Mouse (Mus musculus) neural tube, embryonic 11.5 days (tissue): ENCODE results near the gene Ccnt1. TPM values are rescaled to one million over a fixed set of nuclear protein-coding genes. Genes with fewer than 3 reads are reported as not detected.
A peak's percentile ranks its signal among the peaks of the same experiment; 100 is the strongest.

ENCODE experiments used
- ATAC-seq: fragments of 200-750 bp; cut with Nextera tagmentation; 2 replicates; pipeline ENCODE4 v1.8.0; 2017; ENCODE audit warnings: moderate number of reproducible peaks, mild to moderate bottlenecking, moderate TSS enrichment, moderate library complexity; ENCODE audit not compliant: insufficient read depth, low FRiP score, low TSS enrichment
- DNase-seq: peaks from one replicate; pipeline ENCODE4 v3.0.0-alpha.2; 2015; ENCODE audit warnings: low spot score
- H3K27ac ChIP-seq: fragments of 300-500 bp; sonication (generic); 2 replicates; pipeline ENCODE4 v1.5.1; 2014; ENCODE audit warnings: low read depth, mild to moderate bottlenecking, low read length
- H3K27me3 ChIP-seq: fragments of 300-500 bp; sonication (generic); 2 replicates; pipeline ENCODE4 v1.6.1; 2014; ENCODE audit warnings: mild to moderate bottlenecking, low read length, mixed read lengths; ENCODE audit not compliant: control insufficient read depth, insufficient read depth
- H3K36me3 ChIP-seq: fragments of 300-500 bp; sonication (generic); 2 replicates; pipeline ENCODE4 v1.6.1; 2014; ENCODE audit warnings: mild to moderate bottlenecking, low read length, moderate library complexity, mixed read lengths; ENCODE audit not compliant: control insufficient read depth, insufficient read depth
- H3K4me1 ChIP-seq: fragments of 300-500 bp; sonication (generic); 2 replicates; pipeline ENCODE4 v1.6.1; 2014; ENCODE audit warnings: low read length, mixed read lengths; ENCODE audit not compliant: control insufficient read depth, insufficient read depth
- H3K4me2 ChIP-seq: fragments of 300-500 bp; sonication (generic); 2 replicates; pipeline ENCODE4 v1.6.1; 2014; ENCODE audit warnings: low read depth, mild to moderate bottlenecking, moderate library complexity
- H3K4me3 ChIP-seq: fragments of 300-500 bp; sonication (generic); 2 replicates; pipeline ENCODE4 v1.5.1; 2014; ENCODE audit warnings: low read depth, low read length
- H3K9ac ChIP-seq: fragments of 300-500 bp; sonication (generic); 2 replicates; pipeline ENCODE4 v1.6.1; 2014; ENCODE audit warnings: mild to moderate bottlenecking, low read length
- H3K9me3 ChIP-seq: fragments of 300-500 bp; sonication (generic); 2 replicates; pipeline ENCODE4 v1.6.1; 2016; ENCODE audit warnings: low read length; ENCODE audit not compliant: control insufficient read depth
- WGBS: fragments of 180-500 bp; shearing (Covaris S2); extraction: QIAGEN DNeasy Blood & Tissue Kit; methylation state at CpG from one replicate; pipeline ENCODE4 v1.1.7; 2014; 5-methylcytosine and 5-hydroxymethylcytosine counted together
- polyA plus RNA-seq: library from polyadenylated mRNA; unstranded; fragments of >200 nt; fragmentation: Nextera tagmentation; extraction: Ambion mirVana; gene quantifications from 2 replicates; pipeline ENCODE4 v1.2.1, GENCODE M21; 2014

Ccnt1 gene
- polyA plus RNA-seq, 1 experiment from 2014 or later: 65.6 TPM

- H3K27ac ChIP-seq: no peak overlapping the region
- H3K4me3 ChIP-seq: no peak overlapping the region
- peak; percentile 4 for DNase-seq
- H3K4me1 ChIP-seq: peaks cover under 1% of the 10 kb centered on the region; the same call in 1 of the 2 replicates
- 71% methylated on average over 13 of the region's 13 CpGs for WGBS
- H3K9me3 ChIP-seq: no peaks in the 10 kb centered on the region
- H3K27me3 ChIP-seq: no peaks in the 10 kb centered on the region
- no peak overlapping the region for H3K9ac ChIP-seq
- peaks cover 22% of the 10 kb centered on the region for H3K36me3 ChIP-seq
- no peak for ATAC-seq
- no peak overlapping the region for H3K4me2 ChIP-seq
Measured at GRCm38 (mm10) chr15:98602191-98602881, 31.6 kb upstream of the Ccnt1 start.

GRCm38 (mm10) chr15:98601832-98602190 lies 31.1 kb upstream of the Ccnt1 start:
- Histone ChIP-seq H3K4me3 (no peak overlapping the region), H3K36me3 (peaks cover 26% of the 10 kb centered on the region), H3K27me3 (no peaks in the 10 kb centered on the region), H3K4me2 (no peak overlapping the region), H3K9ac (no peak overlapping the region), H3K4me1 (no peaks in the 10 kb centered on the region), H3K9me3 (no peaks in the 10 kb centered on the region), H3K27ac (no peak overlapping the region)
- DNase-seq: no peak
- WGBS: 84% methylated on average over 7 of the region's 7 CpGs
- ATAC-seq: no peak

GRCm38 (mm10) chr15:98600036-98600709 lies 29.4 kb upstream of the Ccnt1 start:
- H3K9me3 ChIP-seq: no peaks in the 10 kb centered on the region
- no peak for ATAC-seq
- no peak for DNase-seq
- peaks cover 32% of the 10 kb centered on the region for H3K36me3 ChIP-seq
- H3K27ac ChIP-seq: no peak overlapping the region
- no peak overlapping the region for H3K4me3 ChIP-seq
- H3K27me3 ChIP-seq: no peaks in the 10 kb centered on the region
- WGBS: 88% methylated on average over 12 of the region's 12 CpGs
- no peak overlapping the region for H3K9ac ChIP-seq
- no peak overlapping the region for H3K4me2 ChIP-seq
- no peaks in the 10 kb centered on the region for H3K4me1 ChIP-seq

DNA sequence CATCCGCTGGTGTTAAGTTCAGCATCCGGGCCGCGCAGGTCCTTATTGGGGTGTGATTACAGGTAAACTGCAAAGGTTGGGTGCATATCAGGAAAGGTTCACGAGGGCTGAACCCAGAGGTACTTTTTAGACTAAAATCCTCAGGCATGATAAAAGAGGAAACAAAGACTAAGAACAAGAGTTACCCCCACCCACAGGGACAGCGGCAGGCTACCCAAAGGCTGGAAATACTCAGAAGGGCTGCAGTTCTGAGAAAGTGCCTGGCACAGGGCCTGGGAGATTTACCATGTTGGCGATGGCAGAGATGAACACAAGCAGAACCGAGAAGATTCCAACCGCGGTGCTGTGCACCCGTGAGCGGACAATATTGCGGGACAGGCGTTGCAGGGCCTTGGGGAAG lies 25.9 kb upstream of the Ccnt1 start:
- Histone ChIP-seq H3K4me2 (no peak overlapping the region), H3K27me3 (no peaks in the 10 kb centered on the region), H3K4me1 (no peaks in the 10 kb centered on the region), H3K9ac (no peak overlapping the region), H3K36me3 (peaks cover 33% of the 10 kb centered on the region), H3K27ac (no peak overlapping the region), H3K9me3 (no peaks in the 10 kb centered on the region), H3K4me3 (no peak overlapping the region)
- DNase-seq (no peak), ATAC-seq (no peak)
- WGBS: 92% methylated on average over 14 of the region's 14 CpGs

- H3K9ac ChIP-seq: no peak overlapping the region
- no peak overlapping the region for H3K4me3 ChIP-seq
- no peaks in the 10 kb centered on the region for H3K27me3 ChIP-seq
- H3K9me3 ChIP-seq: no peaks in the 10 kb centered on the region
- peak; percentile 1 for DNase-seq
- no peaks in the 10 kb centered on the region for H3K4me1 ChIP-seq
- H3K4me2 ChIP-seq: no peak overlapping the region
- H3K27ac ChIP-seq: no peak overlapping the region
- H3K36me3 ChIP-seq: peaks cover 28% of the 10 kb centered on the region
- WGBS: 97% methylated on average over 5 of the region's 5 CpGs
- no peak for ATAC-seq
Measured at GRCm38 (mm10) chr15:98595049-98595448, 24.3 kb upstream of the Ccnt1 start.

- no peak overlapping the region for H3K27ac ChIP-seq
- H3K36me3 ChIP-seq: peaks cover 27% of the 10 kb centered on the region
- H3K9ac ChIP-seq: no peak overlapping the region
- no peak overlapping the region for H3K4me2 ChIP-seq
- ATAC-seq: no peak
- no peaks in the 10 kb centered on the region for H3K27me3 ChIP-seq
- H3K9me3 ChIP-seq: no peaks in the 10 kb centered on the region
- WGBS: 78% methylated on average over 19 of the region's 19 CpGs
- H3K4me3 ChIP-seq: no peak overlapping the region
- H3K4me1 ChIP-seq: no peaks in the 10 kb centered on the region
- DNase-seq: no peak
Measured at GRCm38 (mm10) chr15:98594193-98594592, 23.5 kb upstream of the Ccnt1 start.

DNA sequence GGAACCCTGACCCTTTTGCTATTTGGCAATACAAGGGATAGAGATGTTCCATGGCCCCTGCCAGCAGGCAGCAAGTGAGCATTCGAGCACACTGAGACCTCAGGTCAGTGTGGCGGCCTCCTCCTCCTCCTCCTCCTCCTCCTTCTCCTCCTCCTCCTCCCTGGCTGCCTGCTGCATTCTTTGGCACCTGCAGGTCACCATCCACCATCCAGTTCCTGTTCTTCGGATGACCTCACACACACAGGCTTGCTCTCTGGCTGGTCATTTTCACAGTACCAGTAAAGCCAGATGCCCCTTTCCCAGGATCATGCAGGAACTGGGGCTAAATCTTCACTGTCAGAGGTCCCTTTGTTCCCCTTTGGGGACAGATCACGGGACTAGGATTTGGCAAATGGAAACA lies 20.7 kb upstream of the Ccnt1 start:
- H3K36me3 ChIP-seq: peaks cover 15% of the 10 kb centered on the region
- H3K27ac ChIP-seq: no peak overlapping the region
- no peak overlapping the region for H3K9ac ChIP-seq
- H3K27me3 ChIP-seq: no peaks in the 10 kb centered on the region
- no peak for ATAC-seq
- WGBS: 64% methylated on average over 4 of the region's 4 CpGs
- no peak overlapping the region for H3K4me2 ChIP-seq
- H3K9me3 ChIP-seq: no peaks in the 10 kb centered on the region
- no peak for DNase-seq
- no peaks in the 10 kb centered on the region for H3K4me1 ChIP-seq
- H3K4me3 ChIP-seq: no peak overlapping the region

DNA sequence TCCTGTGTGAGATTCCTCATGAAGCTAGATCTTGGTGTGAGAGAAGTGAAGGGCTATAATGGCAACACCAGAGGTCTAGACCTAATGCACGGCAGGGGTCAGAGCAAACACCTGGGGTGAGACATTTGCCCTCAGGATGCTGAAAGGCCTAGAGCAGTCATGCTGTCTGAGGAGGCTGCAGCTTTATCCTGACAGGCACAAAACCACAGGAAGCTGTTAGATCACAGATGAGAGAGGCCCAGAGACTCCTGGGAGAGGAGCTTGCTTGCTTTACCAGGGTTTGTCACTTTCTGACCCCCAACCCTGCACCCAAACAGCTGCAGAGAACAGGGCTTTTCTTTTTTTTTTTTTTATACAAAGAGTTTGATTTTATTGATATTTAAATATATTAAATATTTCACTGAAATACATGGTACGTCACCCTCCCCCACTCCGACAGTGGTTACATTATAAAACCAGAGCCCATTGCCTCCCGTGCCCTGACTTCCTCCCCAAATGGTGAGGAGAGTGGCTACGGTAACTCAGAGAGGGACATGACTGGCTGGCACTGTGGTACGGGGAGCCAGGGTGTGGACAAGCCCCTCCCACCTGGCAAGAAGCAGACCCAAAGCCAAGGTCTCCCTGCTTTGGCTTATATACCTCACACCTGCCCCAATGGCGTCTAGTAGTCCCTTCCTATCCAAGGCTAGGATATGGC lies 19.1 kb upstream of the Ccnt1 start:
- Histone ChIP-seq H3K4me1 (no peaks in the 10 kb centered on the region), H3K4me3 (no peak overlapping the region), H3K9me3 (no peaks in the 10 kb centered on the region), H3K4me2 (no peak overlapping the region), H3K36me3 (peaks cover 10% of the 10 kb centered on the region), H3K27me3 (no peaks in the 10 kb centered on the region), H3K9ac (no peak overlapping the region), H3K27ac (no peak overlapping the region)
- ATAC-seq (no peak), DNase-seq (peak; percentile 7)
- 74% methylated on average over 7 of the region's 7 CpGs for WGBS
